Mouse (Mus musculus) spleen, adult 2 months (tissue): ENCODE measurements around the gene Ndufa6.

Experiments used
- CTCF ChIP-seq: fragments of 200-500 bp; IDR thresholded peaks from 2 replicates; pipeline ENCODE4 v1.5.1; 2011; ENCODE audit warnings: mild to moderate bottlenecking, inconsistent platforms; ENCODE audit not compliant: insufficient read depth, insufficient read length, insufficient replicate concordance; ENCODE audit errors: extremely low read depth
- POLR2A ChIP-seq: fragments of 200-500 bp; IDR thresholded peaks from 2 replicates; pipeline ENCODE4 v1.6.1; 2011; ENCODE audit warnings: low read depth, low read length, inconsistent platforms

GRCm38 (mm10) chr15:82379511-82379870, 25.4 kb upstream of the Ndufa6 start:
- no peak for TF ChIP-seq POLR2A
- no peak for TF ChIP-seq CTCF
